Mouse (Mus musculus) layer of hippocampus, adult 6 months (tissue): ENCODE measurements around the gene Capn15. TPM values are rescaled to one million over a fixed set of nuclear protein-coding genes. Genes with fewer than 3 reads are reported as not detected.

ENCODE experiments used
- long read RNA-seq, 2 experiments: library from polyadenylated mRNA; unstranded; transcript quantifications; one replicate each; pipeline ENCODE4 v2.0.0; 2019 to 2020
- polyA plus RNA-seq: library from polyadenylated mRNA; unstranded; fragments of <200 nt; fragmentation: Nextera tagmentation; gene quantifications from 2 replicates; pipeline ENCODE4 v1.2.3, GENCODE M21; 2021

The Capn15 gene
- polyA plus RNA-seq, result 9.0 and 12.3 TPM in 2 replicates
- long read RNA-seq, experiment 1, partial matches to known transcripts, result 35 of 35 reads
- long read RNA-seq, experiment 1, other reads (novel, unspliced or antisense), result 0 of 35 reads
- long read RNA-seq, experiment 2, full-length matches to known transcripts, result 7 of 31 reads
- long read RNA-seq, experiment 2, partial matches to known transcripts, result 13 of 31 reads
- long read RNA-seq, experiment 2, other reads (novel, unspliced or antisense), result 11 of 31 reads

GRCm38 (mm10) chr17:25985306-25986294, at the start of gene Capn15:
TSS of gene Capn15 (minus strand) at chr17:25985796.

GRCm38 (mm10) chr17:25951803-25952623, 33.6 kb downstream of the Capn15 start, which contains the start of gene A930017K11Rik:
TSS of gene A930017K11Rik (minus strand) at chr17:25952565.

GRCm38 (mm10) chr17:25944366-25945163, 41.0 kb downstream of the Capn15 start, which contains the start of the genes Pigq and Nhlrc4:
TSS of gene Pigq (minus strand) at chr17:25944936.
TSS of gene Nhlrc4 (minus strand) at chr17:25944961.

GRCm38 (mm10) chr17:25919144-25919785, 66.3 kb downstream of the Capn15 start, which contains the start of gene Rab40c:
TSS of gene Rab40c (minus strand) at chr17:25919727.

Other genes starting within 250 kb of the Capn15 start
- not detected in 2 replicates for gene Mslnl, start 249.8 kb downstream of the Capn15 start, polyA plus RNA-seq
- gene Msln, start 231.4 kb downstream of the Capn15 start, polyA plus RNA-seq, result 0.21 and 0.24 TPM in 2 replicates
- gene Narfl, start 212.0 kb downstream of the Capn15 start, polyA plus RNA-seq, result 32.8 and 34.8 TPM in 2 replicates
- 76.2 and 91.6 TPM in 2 replicates for gene Haghl, start 200.1 kb downstream of the Capn15 start, polyA plus RNA-seq
- gene Ccdc78, start 199.2 kb downstream of the Capn15 start, polyA plus RNA-seq, result 0.36 and 0.49 TPM in 2 replicates
- 182 and 194 TPM in 2 replicates for gene Fam173a, start 192.9 kb downstream of the Capn15 start, polyA plus RNA-seq
- 2.4 and 3.0 TPM in 2 replicates for gene AC134908.4, start 190.1 kb downstream of the Capn15 start, polyA plus RNA-seq
- 7.3 and 11.1 TPM in 2 replicates for gene Metrn, start 188.7 kb downstream of the Capn15 start, polyA plus RNA-seq
- gene Fbxl16, start 176.7 kb downstream of the Capn15 start, polyA plus RNA-seq, result 218 and 257 TPM in 2 replicates
- gene Wdr24, start 162.2 kb downstream of the Capn15 start, polyA plus RNA-seq, result 15.6 and 18.6 TPM in 2 replicates
- 33.3 and 39.5 TPM in 2 replicates for gene Jmjd8, start 156.9 kb downstream of the Capn15 start, polyA plus RNA-seq
- 365 and 398 TPM in 2 replicates for gene Stub1, start 152.4 kb downstream of the Capn15 start, polyA plus RNA-seq
- 18.4 and 27.7 TPM in 2 replicates for gene Rhbdl1, start 148.5 kb downstream of the Capn15 start, polyA plus RNA-seq
- 2.1 and 2.8 TPM in 2 replicates for gene Gm20683, start 144.0 kb downstream of the Capn15 start, polyA plus RNA-seq
- 8.6 and 8.7 TPM in 2 replicates for gene Rhot2, start 140.9 kb downstream of the Capn15 start, polyA plus RNA-seq
- gene Wdr90, start 124.3 kb downstream of the Capn15 start, polyA plus RNA-seq, result 2.1 and 2.3 TPM in 2 replicates
- gene Mcrip2, start 117.0 kb downstream of the Capn15 start, polyA plus RNA-seq, result 36.0 and 36.4 TPM in 2 replicates
- 87.8 and 94.9 TPM in 2 replicates for gene Mettl26, start 110.7 kb downstream of the Capn15 start, polyA plus RNA-seq
- not detected in 2 replicates for gene Wfikkn1, start 104.9 kb downstream of the Capn15 start, polyA plus RNA-seq
- 6.4 and 7.1 TPM in 2 replicates for gene Rab40c, start 66.1 kb downstream of the Capn15 start, polyA plus RNA-seq
- gene Pigq, start 40.9 kb downstream of the Capn15 start, polyA plus RNA-seq, result 115 and 168 TPM in 2 replicates
- 1.6 and 1.9 TPM in 2 replicates for gene Nhlrc4, start 40.8 kb downstream of the Capn15 start, polyA plus RNA-seq
- gene A930017K11Rik, start 33.2 kb downstream of the Capn15 start, polyA plus RNA-seq, result 0.54 and 1.1 TPM in 2 replicates
- 5.9 and 6.4 TPM in 2 replicates for gene Rab11fip3, start 83.8 kb upstream of the Capn15 start, polyA plus RNA-seq
- gene Decr2, start 104.5 kb upstream of the Capn15 start, polyA plus RNA-seq, result 31.0 and 38.4 TPM in 2 replicates
- 5.3 and 5.8 TPM in 2 replicates for gene Nme4, start 109.8 kb upstream of the Capn15 start, polyA plus RNA-seq
- 1.9 and 2.1 TPM in 2 replicates for gene Tmem8, start 127.5 kb upstream of the Capn15 start, polyA plus RNA-seq
- 173 and 179 TPM in 2 replicates for gene Mrpl28, start 137.7 kb upstream of the Capn15 start, polyA plus RNA-seq
- gene Axin1, start 152.9 kb upstream of the Capn15 start, polyA plus RNA-seq, result 3.1 and 4.0 TPM in 2 replicates
- gene Pdia2, start 213.3 kb upstream of the Capn15 start, polyA plus RNA-seq, result not detected in 2 replicates
- 1.9 and 2.2 TPM in 2 replicates for gene Rgs11, start 217.2 kb upstream of the Capn15 start, polyA plus RNA-seq
- 102 and 119 TPM in 2 replicates for gene Arhgdig, start 222.0 kb upstream of the Capn15 start, polyA plus RNA-seq